Mouse (Mus musculus) ES-E14 (cell line): ENCODE data around the gene E130208F15Rik.

Source experiments
- HCFC1 ChIP-seq: IDR thresholded peaks from 2 replicates; pipeline ENCODE4 v1.6.1; 2012; ENCODE audit warnings: low read length, inconsistent platforms, borderline replicate concordance; ENCODE audit not compliant: insufficient read depth
- MAFK ChIP-seq: IDR thresholded peaks from 2 replicates; pipeline ENCODE4 v1.6.1; 2014; ENCODE audit warnings: mild to moderate bottlenecking, low read depth, low read length, inconsistent platforms; ENCODE audit not compliant: insufficient read depth
- ZNF384 ChIP-seq: IDR thresholded peaks from 2 replicates; pipeline ENCODE4 v1.6.1; 2012; ENCODE audit warnings: low read depth, low read length, inconsistent platforms

GRCm38 (mm10) chr7:30282740-30283139 is 38.8 kb upstream of the E130208F15Rik start:
- TF ChIP-seq HCFC1, result no peak
- TF ChIP-seq MAFK, result no peak
- TF ChIP-seq ZNF384, result no peak
